Mouse (Mus musculus) cerebellum, adult 2 months (tissue): ENCODE results near the gene Olfr1136. TPM values are rescaled to one million over a fixed set of nuclear protein-coding genes. Genes with fewer than 3 reads are reported as not detected.

Experiments
- DNase-seq, 2 experiments: peaks; one replicate each; pipeline ENCODE4 v3.0.0; 2021
- H3K27ac ChIP-seq: fragments of 200-500 bp; 2 replicates; pipeline ENCODE4 v1.5.1; 2012; ENCODE audit warnings: low read length, control low read depth, inconsistent platforms; ENCODE audit not compliant: insufficient read depth
- H3K27me3 ChIP-seq: fragments of 200-500 bp; 2 replicates; pipeline ENCODE4 v1.6.1; 2012; ENCODE audit warnings: inconsistent platforms, mild to moderate bottlenecking, low read length, moderate library complexity; ENCODE audit not compliant: control insufficient read depth, insufficient read depth
- H3K4me1 ChIP-seq: fragments of 200-500 bp; 2 replicates; pipeline ENCODE4 v1.6.1; 2011; ENCODE audit warnings: low read length; ENCODE audit not compliant: control insufficient read depth, insufficient read depth
- H3K4me3 ChIP-seq: fragments of 200-500 bp; replicated peaks from 2 replicates; pipeline ENCODE3; 2011; ENCODE audit warnings: mild to moderate bottlenecking, low read depth, low read length, control low read depth; ENCODE audit not compliant: insufficient read depth
- CTCF ChIP-seq: fragments of 200-500 bp; IDR thresholded peaks from 2 replicates; pipeline ENCODE4 v1.5.1; 2011; ENCODE audit warnings: low read depth, mild to moderate bottlenecking, control low read depth, low read length, moderate library complexity, borderline replicate concordance; ENCODE audit not compliant: insufficient read depth
- POLR2A ChIP-seq: fragments of 200-500 bp; IDR thresholded peaks from 2 replicates; pipeline ENCODE4 v1.6.1; 2011; ENCODE audit warnings: low read length, control low read depth, borderline replicate concordance; ENCODE audit not compliant: insufficient read depth
- WGBS: fragments of 180-500 bp; shearing (Covaris S2); methylation state at CpG from one replicate; pipeline ENCODE4 v1.1.7; 2018; 5-methylcytosine and 5-hydroxymethylcytosine counted together
- polyA plus RNA-seq: library from polyadenylated mRNA; depleted of rRNA; stranded (reverse); fragments of >200 nt; gene quantifications from 2 replicates; pipeline ENCODE4 v1.2.3, GENCODE M21; 2012; rRNA removed

Olfr1136 gene
- not detected in 2 replicates for polyA plus RNA-seq

DNA sequence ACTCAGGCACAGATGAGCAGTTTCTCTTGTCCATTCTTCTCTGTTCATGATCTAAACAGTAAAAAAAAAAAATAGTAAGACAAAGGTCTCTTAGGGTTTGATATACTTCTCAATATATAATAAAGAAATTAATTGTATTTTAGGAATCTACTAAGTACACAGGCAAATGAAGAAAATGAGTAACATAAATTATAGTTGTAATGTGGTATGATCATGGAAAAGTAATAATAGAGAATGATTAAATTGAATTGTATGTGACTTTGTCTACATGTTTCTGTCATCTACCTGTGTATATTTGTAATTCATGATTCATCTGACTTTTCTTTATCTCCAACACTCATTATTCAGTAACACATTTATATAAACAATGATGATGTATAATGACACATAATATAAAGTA is at the start of gene Olfr1136:
Gene Olfr1136, minus strand, starts transcription at position 101 of the 400 bp plus-strand sequence.
- DNase-seq, result no peak
- no peaks in the 10 kb centered on the region for H3K27me3 ChIP-seq
- TF ChIP-seq CTCF (no peak), POLR2A (no peak)

DNA sequence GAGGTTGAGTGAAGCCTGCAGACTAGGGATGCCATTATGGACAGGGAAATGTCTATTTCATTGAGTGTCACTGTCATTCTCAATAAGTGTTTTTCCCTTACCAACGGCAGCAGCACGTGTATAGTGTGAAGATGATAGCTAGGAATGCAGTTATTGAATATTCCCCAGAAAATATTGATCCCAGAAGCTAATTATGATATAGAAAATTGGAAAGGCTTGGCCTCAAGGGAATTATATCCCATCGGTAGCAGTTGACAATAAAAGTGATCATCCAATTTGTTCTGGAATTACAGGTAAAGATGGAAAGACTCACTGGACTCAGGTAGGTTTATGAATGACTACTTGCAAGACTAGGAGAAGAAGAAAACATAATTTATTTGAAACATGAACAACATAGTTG is 49.7 kb upstream of the Olfr1136 start, which contains the start of gene Olfr1140:
Gene Olfr1140, plus strand, starts transcription at position 301 of the 400 bp plus-strand sequence.
- Histone ChIP-seq H3K27me3 (no peaks in the 10 kb centered on the region), H3K4me3 (no peak within 1 kb of the TSS), H3K4me1 (no peaks in the 10 kb centered on the region), H3K27ac (no peak within 1 kb of the TSS)
- 73% methylated on average over 3 of the region's 3 CpGs for WGBS
- no peak for TF ChIP-seq POLR2A
- no peak for DNase-seq

More for the DNA sequence above, at the start of gene Olfr1136:
- H3K4me3 ChIP-seq, result no peak within 1 kb of the TSS
- no peak within 1 kb of the TSS for H3K27ac ChIP-seq
- H3K4me1 ChIP-seq, result no peaks in the 10 kb centered on the region

DNA sequence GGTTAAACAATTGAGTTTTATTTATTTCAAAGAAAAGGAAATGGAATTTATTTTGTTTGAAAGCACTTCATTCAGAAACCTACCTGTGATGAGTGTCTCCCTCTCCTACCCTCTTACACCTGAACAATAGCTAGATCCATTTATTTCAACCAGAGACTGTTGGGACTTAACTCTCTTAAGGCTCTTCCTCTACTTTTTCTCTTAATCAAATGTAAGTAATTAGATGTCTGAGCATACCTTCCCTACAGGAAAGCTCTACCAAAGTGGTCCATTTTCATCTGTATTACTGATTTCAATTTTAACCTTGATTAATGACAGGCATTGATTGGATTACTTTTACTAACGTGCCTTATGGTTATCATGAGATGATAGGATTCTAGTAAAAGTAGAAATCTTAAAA is 46.1 kb upstream of the Olfr1136 start, which contains the start of gene Olfr1138:
Gene Olfr1138, minus strand, starts transcription at position 101 of the 400 bp plus-strand sequence.
- TF ChIP-seq POLR2A (no peak), CTCF (no peak)
- 76% methylated on average over 1 of the region's 1 CpGs for WGBS
- Histone ChIP-seq H3K27ac (no peak within 1 kb of the TSS), H3K27me3 (no peaks in the 10 kb centered on the region), H3K4me1 (no peaks in the 10 kb centered on the region), H3K4me3 (no peak within 1 kb of the TSS)
- no peak for DNase-seq

DNA sequence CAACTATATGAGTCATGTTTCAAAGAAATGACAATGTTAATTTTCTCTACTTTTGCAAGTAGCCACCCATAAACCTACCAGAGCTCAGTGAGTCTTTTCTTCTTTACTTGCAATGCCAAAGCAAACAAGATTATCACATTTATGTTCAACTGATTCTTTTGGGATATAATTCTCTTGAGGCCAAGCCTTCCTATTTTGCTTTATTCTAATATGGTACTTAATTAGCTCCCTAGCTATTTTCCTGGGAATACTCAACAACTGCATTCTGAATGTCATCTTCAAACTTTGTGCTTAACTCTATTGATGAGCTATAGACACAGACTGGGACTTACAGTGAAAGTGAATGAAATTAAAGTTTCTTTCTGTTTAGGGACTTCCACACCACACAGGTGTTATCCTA is 19.3 kb upstream of the Olfr1136 start, which contains the start of gene Olfr1137:
Gene Olfr1137, minus strand, starts transcription at position 101 of the 400 bp plus-strand sequence.
- no peaks in the 10 kb centered on the region for H3K27me3 ChIP-seq

DNA sequence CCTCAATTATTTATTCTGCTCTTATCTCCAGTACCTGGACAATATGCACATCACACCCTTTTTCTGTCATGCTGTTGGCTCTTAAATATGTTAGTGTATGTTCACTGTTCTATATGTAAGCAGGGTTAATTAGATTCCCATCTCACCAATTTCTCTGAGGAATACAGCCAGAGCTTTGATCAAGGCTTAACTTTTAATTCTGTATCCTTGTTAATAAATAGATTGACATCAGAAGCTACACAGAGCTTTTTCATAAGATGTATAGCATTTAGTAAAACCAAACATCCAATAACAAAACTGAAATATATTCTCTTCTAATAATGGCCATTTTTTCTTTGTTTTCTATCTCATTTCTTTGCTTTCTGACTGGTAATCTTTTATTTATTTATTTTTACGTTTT is 20.2 kb downstream of the Olfr1136 start, which contains the start of gene Olfr1135:
Gene Olfr1135, minus strand, starts transcription at position 101 of the 400 bp plus-strand sequence.
- Histone ChIP-seq H3K4me3 (no peak within 1 kb of the TSS), H3K27ac (no peak within 1 kb of the TSS), H3K4me1 (no peaks in the 10 kb centered on the region), H3K27me3 (no peaks in the 10 kb centered on the region)
- WGBS, result 5% methylated on average over 1 of the region's 1 CpGs
- no peak for DNase-seq
- TF ChIP-seq POLR2A, result no peak
- no peak for TF ChIP-seq CTCF

More for the DNA sequence above, 19.3 kb upstream of the Olfr1136 start, which contains the start of gene Olfr1137:
- H3K4me3 ChIP-seq, result no peak within 1 kb of the TSS
- H3K4me1 ChIP-seq, result no peaks in the 10 kb centered on the region
- H3K27ac ChIP-seq, result no peak within 1 kb of the TSS
- DNase-seq, result no peak
- no peak for TF ChIP-seq POLR2A
- no peak for TF ChIP-seq CTCF

DNA sequence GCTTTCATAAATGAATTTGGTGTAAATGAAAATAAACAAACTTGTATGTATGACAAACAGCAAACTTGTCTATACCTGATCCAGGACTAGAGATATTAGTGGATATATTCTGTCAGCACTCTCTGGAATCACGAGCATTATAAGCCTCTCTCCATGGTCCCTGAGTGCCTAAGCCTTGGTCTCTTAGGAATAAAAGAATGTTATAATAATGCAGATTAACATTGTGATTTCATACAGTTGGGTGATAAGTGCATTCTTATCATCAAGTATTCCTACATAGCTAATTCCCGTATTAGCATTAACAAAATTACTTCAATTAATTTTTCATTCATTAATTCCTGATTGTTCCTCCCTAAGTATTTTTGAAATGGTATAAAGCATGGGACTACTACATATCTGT is 35.4 kb downstream of the Olfr1136 start, which contains the start of gene Olfr1134:
Gene Olfr1134, minus strand, starts transcription at position 101 of the 400 bp plus-strand sequence.
- no peak within 1 kb of the TSS for H3K4me3 ChIP-seq
- no peak for DNase-seq
- no peak within 1 kb of the TSS for H3K27ac ChIP-seq
- TF ChIP-seq POLR2A (no peak), CTCF (no peak)
- no peaks in the 10 kb centered on the region for H3K27me3 ChIP-seq
- H3K4me1 ChIP-seq, result no peaks in the 10 kb centered on the region
- WGBS, result 73% methylated on average over 2 of the region's 2 CpGs

DNA sequence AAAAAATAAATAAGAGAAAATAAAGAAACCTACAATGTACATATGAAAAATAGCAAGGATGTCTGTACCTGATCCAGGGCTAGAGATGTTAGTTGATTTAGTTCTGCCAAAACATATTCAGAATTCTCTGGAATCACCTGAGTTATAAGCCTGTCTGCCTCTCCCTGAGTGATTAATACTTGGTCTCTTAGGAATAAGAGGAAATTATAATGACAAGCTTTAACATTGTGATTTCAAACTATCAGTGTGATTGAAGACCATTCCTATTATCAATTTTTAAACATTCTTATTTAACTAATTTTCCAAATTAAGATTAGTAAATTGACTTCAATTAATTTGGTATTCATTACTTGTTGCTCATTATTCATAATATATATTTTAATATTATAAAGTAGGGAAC is 46.5 kb downstream of the Olfr1136 start, which contains the start of gene Olfr1133:
Gene Olfr1133, minus strand, starts transcription at position 101 of the 400 bp plus-strand sequence.
- Histone ChIP-seq H3K27ac (no peak within 1 kb of the TSS), H3K4me1 (no peaks in the 10 kb centered on the region), H3K27me3 (no peaks in the 10 kb centered on the region), H3K4me3 (no peak within 1 kb of the TSS)
- no peak for DNase-seq
- no peak for TF ChIP-seq POLR2A

Other genes with a start within 250 kb of the Olfr1136 start
- not detected in 2 replicates for gene Olfr1126, start 240.0 kb downstream of the Olfr1136 start, polyA plus RNA-seq
- not detected in 2 replicates for gene Pramel7, start 196.9 kb downstream of the Olfr1136 start, polyA plus RNA-seq
- gene Pramel6, start 187.4 kb downstream of the Olfr1136 start, polyA plus RNA-seq, result not detected in 2 replicates
- 0.08 TPM in 1 of 2 replicates, not detected in the other for gene Olfr153, start 162.2 kb downstream of the Olfr1136 start, polyA plus RNA-seq
- gene Olfr1128, start 148.4 kb downstream of the Olfr1136 start, polyA plus RNA-seq, result not detected in 2 replicates
- gene Olfr1129, start 120.0 kb downstream of the Olfr1136 start, polyA plus RNA-seq, result not detected in 2 replicates
- not detected in 2 replicates for gene Olfr1130, start 87.7 kb downstream of the Olfr1136 start, polyA plus RNA-seq
- gene Olfr1131, start 66.8 kb downstream of the Olfr1136 start, polyA plus RNA-seq, result not detected in 2 replicates
- gene Olfr1132, start 56.4 kb downstream of the Olfr1136 start, polyA plus RNA-seq, result not detected in 2 replicates
- gene Olfr1133, start 46.6 kb downstream of the Olfr1136 start, polyA plus RNA-seq, result not detected in 2 replicates
- not detected in 2 replicates for gene Olfr1134, start 35.5 kb downstream of the Olfr1136 start, polyA plus RNA-seq
- not detected in 2 replicates for gene Olfr1135, start 20.3 kb downstream of the Olfr1136 start, polyA plus RNA-seq
- gene Olfr1137, start 19.2 kb upstream of the Olfr1136 start, polyA plus RNA-seq, result not detected in 2 replicates
- gene Olfr1138, start 46.0 kb upstream of the Olfr1136 start, polyA plus RNA-seq, result not detected in 2 replicates
- not detected in 2 replicates for gene Olfr1140, start 49.8 kb upstream of the Olfr1136 start, polyA plus RNA-seq
- gene Olfr1141, start 60.0 kb upstream of the Olfr1136 start, polyA plus RNA-seq, result not detected in 2 replicates
- not detected in 2 replicates for gene Olfr152, start 85.5 kb upstream of the Olfr1136 start, polyA plus RNA-seq
- not detected in 2 replicates for gene Olfr1143, start 106.6 kb upstream of the Olfr1136 start, polyA plus RNA-seq
- not detected in 2 replicates for gene Olfr1145, start 115.9 kb upstream of the Olfr1136 start, polyA plus RNA-seq
- gene Olfr1148, start 136.6 kb upstream of the Olfr1136 start, polyA plus RNA-seq, result not detected in 2 replicates
- gene Olfr1150-ps1, start 150.0 kb upstream of the Olfr1136 start, polyA plus RNA-seq, result not detected in 2 replicates
- not detected in 2 replicates for gene Olfr1151, start 161.9 kb upstream of the Olfr1136 start, polyA plus RNA-seq
- not detected in 2 replicates for gene Olfr1152, start 172.5 kb upstream of the Olfr1136 start, polyA plus RNA-seq
- gene Olfr1153, start 201.0 kb upstream of the Olfr1136 start, polyA plus RNA-seq, result not detected in 2 replicates
- not detected in 2 replicates for gene Olfr1154, start 211.2 kb upstream of the Olfr1136 start, polyA plus RNA-seq